Mouse (Mus musculus) natural killer cell, adult 2 months (primary cell): Measurements from ENCODE around the gene Fbxo6.

Experiments
- DNase-seq, 2 experiments: peaks; one replicate each; pipeline ENCODE4 v3.0.0; 2022; ENCODE audit warnings: low spot score in 2 of 2

Gene Fbxo6

GRCm38 (mm10) chr4:148160436-148161390 is 8.8 kb upstream of the Fbxo6 start, which contains the start of the genes Fbxo44 and Fbxo2:
Fbxo44 (minus strand) TSS chr4:148160482.
Fbxo2 (plus strand) TSS chr4:148160621.
- no peak for DNase-seq

- DNase-seq = peak; percentile 87 to 92
Measured at GRCm38 (mm10) chr4:148159544-148160435, 7.8 kb upstream of the Fbxo6 start.

- no peak for DNase-seq
Measured at GRCm38 (mm10) chr4:148158436-148159348, 6.8 kb upstream of the Fbxo6 start.

GRCm38 (mm10) chr4:148154982-148155381 is 3.0 kb upstream of the Fbxo6 start:
- DNase-seq = peak in 1 of 2 experiments; percentile 34

- no peak for DNase-seq
Measured at GRCm38 (mm10) chr4:148154006-148154405, 2.1 kb upstream of the Fbxo6 start.

- DNase-seq = no peak
Measured at GRCm38 (mm10) chr4:148152547-148152946, 607 bp upstream of the Fbxo6 start.

GRCm38 (mm10) chr4:148150953-148151266 is 1.0 kb downstream of the Fbxo6 start:
- no peak for DNase-seq

GRCm38 (mm10) chr4:148150242-148150641 is 1.7 kb downstream of the Fbxo6 start:
- no peak for DNase-seq

- DNase-seq = no peak
Measured at GRCm38 (mm10) chr4:148149540-148149939, 2.4 kb downstream of the Fbxo6 start.

GRCm38 (mm10) chr4:148147714-148148113 is 4.2 kb downstream of the Fbxo6 start:
- DNase-seq = no peak

- DNase-seq = no peak
Measured at GRCm38 (mm10) chr4:148143721-148144120, 8.2 kb downstream of the Fbxo6 start.

- DNase-seq = peak; percentile 94 to 95
Measured at GRCm38 (mm10) chr4:148140098-148141011, 11.6 kb downstream of the Fbxo6 start.

GRCm38 (mm10) chr4:148139767-148140097 is 12.2 kb downstream of the Fbxo6 start:
- DNase-seq = no peak

GRCm38 (mm10) chr4:148137503-148137902 is 14.4 kb downstream of the Fbxo6 start:
- no peak for DNase-seq

- DNase-seq = no peak
Measured at GRCm38 (mm10) chr4:148134988-148135387, 17.0 kb downstream of the Fbxo6 start.

- DNase-seq = no peak
Measured at GRCm38 (mm10) chr4:148131497-148132081, 20.4 kb downstream of the Fbxo6 start.

- no peak for DNase-seq
Measured at GRCm38 (mm10) chr4:148130561-148131413, 21.2 kb downstream of the Fbxo6 start, which contains the start of gene Draxin. Draxin (minus strand) TSS chr4:148130698.

GRCm38 (mm10) chr4:148130133-148130532 is 21.8 kb downstream of the Fbxo6 start, which contains the start of gene Mad2l2:
Mad2l2 (plus strand) TSS chr4:148130384.
- no peak for DNase-seq

- no peak for DNase-seq
Measured at GRCm38 (mm10) chr4:148128672-148129071, 23.3 kb downstream of the Fbxo6 start.
